Mouse (Mus musculus): ENCODE data around the gene Cbll1. TPM values are rescaled to one million over a fixed set of nuclear protein-coding genes. Genes with fewer than 3 reads are reported as not detected.

Gene Cbll1
- total and polyA plus RNA-seq, 2 experiments: 2.2 to 2.8 TPM

- no peak for TF ChIP-seq POLR2A (IDR thresholded peaks at IDR 0.05; ENCODE audit: extremely low read depth, insufficient read depth, low read length)
- no peak for TF ChIP-seq CTCF (IDR thresholded peaks at IDR 0.05; ENCODE audit: low read depth, low read length)
- WGBS: 89% methylated on average over 9 of the region's 9 CpGs
Measured at GRCm38 (mm10) chr12:31456271-31456670, 43.1 kb downstream of the Cbll1 start.

DNA sequence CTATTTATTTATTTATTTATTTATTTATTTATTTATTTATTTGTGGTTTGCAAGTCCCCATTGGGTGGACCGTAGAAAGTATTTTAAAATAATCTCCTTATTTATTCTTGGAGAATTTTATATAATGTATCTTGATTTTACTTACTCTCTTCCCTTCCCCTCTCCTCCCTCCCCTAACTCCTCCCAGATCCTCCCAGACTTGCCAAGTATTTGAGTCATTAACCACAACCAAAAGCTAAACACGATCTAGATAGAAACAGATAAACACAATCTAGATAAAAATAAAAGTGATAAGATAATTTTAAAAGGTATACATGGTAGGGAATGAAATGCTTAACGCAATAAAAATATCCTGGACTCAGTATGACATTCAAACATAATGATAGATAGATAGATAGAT lies 50.1 kb downstream of the Cbll1 start:
- no peaks in the 10 kb centered on the region for H3K36me3 ChIP-seq (ENCODE audit: control insufficient read depth, insufficient read depth, low read length)
- TF ChIP-seq CTCF (IDR thresholded peaks at IDR 0.05; ENCODE audit: low read depth, low read length) (no peak), POLR2A (IDR thresholded peaks at IDR 0.05; ENCODE audit: extremely low read depth, insufficient read depth, low read length) (no peak)
- no peak overlapping the region for H3K9ac ChIP-seq (ENCODE audit: low read depth, low read length)
- no peak for DNase-seq (ENCODE audit: extremely low read depth, low read depth, low spot score)
- no peaks in the 10 kb centered on the region for H3K4me1 ChIP-seq (ENCODE audit: control insufficient read depth, insufficient read depth, low read length)
- no peak overlapping the region for H3K27ac ChIP-seq (replicated peaks; ENCODE audit: insufficient read depth, low read depth, low read length)
- H3K4me3 ChIP-seq (ENCODE audit: insufficient read depth, low read depth, low read length): no peak overlapping the region
- peaks cover 11% of the 10 kb centered on the region; the same call in 1 of the 2 replicates for H3K27me3 ChIP-seq (ENCODE audit: control insufficient read depth, insufficient read depth, low read length)
- no peaks in the 10 kb centered on the region for H3K79me2 ChIP-seq (ENCODE audit: control insufficient read depth, insufficient read depth, low read length)
- WGBS: 84% methylated on average over 3 of the region's 3 CpGs

More at GRCm38 (mm10) chr12:31456271-31456670, 43.1 kb downstream of the Cbll1 start:
- no peaks in the 10 kb centered on the region for H3K79me2 ChIP-seq (ENCODE audit: control insufficient read depth, insufficient read depth, low read length)
- 0 out of 2 replicates have a peak, but pooled peaks cover 2% of the 10 kb centered on the region for H3K27me3 ChIP-seq (ENCODE audit: control insufficient read depth, insufficient read depth, low read length)
- no peaks in the 10 kb centered on the region for H3K4me1 ChIP-seq (ENCODE audit: control insufficient read depth, insufficient read depth, low read length)
- no peak for DNase-seq (ENCODE audit: extremely low read depth, low read depth, low spot score)
- H3K36me3 ChIP-seq (ENCODE audit: control insufficient read depth, insufficient read depth, low read length): no peaks in the 10 kb centered on the region
- H3K4me3 ChIP-seq (ENCODE audit: insufficient read depth, low read depth, low read length): no peak overlapping the region
- no peak overlapping the region for H3K27ac ChIP-seq (replicated peaks; ENCODE audit: insufficient read depth, low read depth, low read length)
- H3K9ac ChIP-seq (ENCODE audit: low read depth, low read length): no peak overlapping the region

- H3K27ac ChIP-seq (replicated peaks; ENCODE audit: insufficient read depth, low read depth, low read length): no peak overlapping the region
- 39% methylated on average over 6 of the region's 6 CpGs for WGBS
- DNase-seq (ENCODE audit: extremely low read depth, low read depth, low spot score): peak; percentile 26
Measured at GRCm38 (mm10) chr12:31444827-31445226, 54.6 kb downstream of the Cbll1 start.

GRCm38 (mm10) chr12:31444131-31444546 lies 55.3 kb downstream of the Cbll1 start:
- no peak overlapping the region for H3K27ac ChIP-seq (replicated peaks; ENCODE audit: insufficient read depth, low read depth, low read length)
- TF ChIP-seq CTCF (IDR thresholded peaks at IDR 0.05; ENCODE audit: low read depth, low read length) (no peak), POLR2A (IDR thresholded peaks at IDR 0.05; ENCODE audit: extremely low read depth, insufficient read depth, low read length) (no peak)
- no peak overlapping the region for H3K4me3 ChIP-seq (ENCODE audit: insufficient read depth, low read depth, low read length)
- no peaks in the 10 kb centered on the region for H3K79me2 ChIP-seq (ENCODE audit: control insufficient read depth, insufficient read depth, low read length)
- no peak overlapping the region for H3K9ac ChIP-seq (ENCODE audit: low read depth, low read length)
- no peaks in the 10 kb centered on the region for H3K4me1 ChIP-seq (ENCODE audit: control insufficient read depth, insufficient read depth, low read length)
- no peaks in the 10 kb centered on the region for H3K36me3 ChIP-seq (ENCODE audit: control insufficient read depth, insufficient read depth, low read length)
- no peak for DNase-seq (ENCODE audit: extremely low read depth, low read depth, low spot score)
- 2% methylated on average over 11 of the region's 11 CpGs for WGBS
- H3K27me3 ChIP-seq (ENCODE audit: control insufficient read depth, insufficient read depth, low read length): peaks cover 13% of the 10 kb centered on the region; the same call in 1 of the 2 replicates

More at GRCm38 (mm10) chr12:31444827-31445226, 54.6 kb downstream of the Cbll1 start:
- Histone ChIP-seq H3K27me3 (ENCODE audit: control insufficient read depth, insufficient read depth, low read length) (peaks cover 13% of the 10 kb centered on the region; the same call in 1 of the 2 replicates), H3K4me1 (ENCODE audit: control insufficient read depth, insufficient read depth, low read length) (no peaks in the 10 kb centered on the region), H3K36me3 (ENCODE audit: control insufficient read depth, insufficient read depth, low read length) (no peaks in the 10 kb centered on the region), H3K9ac (ENCODE audit: low read depth, low read length) (no peak overlapping the region), H3K79me2 (ENCODE audit: control insufficient read depth, insufficient read depth, low read length) (no peaks in the 10 kb centered on the region), H3K4me3 (ENCODE audit: insufficient read depth, low read depth, low read length) (no peak overlapping the region)
- TF ChIP-seq CTCF (IDR thresholded peaks at IDR 0.05; ENCODE audit: low read depth, low read length) (no peak), POLR2A (IDR thresholded peaks at IDR 0.05; ENCODE audit: extremely low read depth, insufficient read depth, low read length) (no peak)

DNA sequence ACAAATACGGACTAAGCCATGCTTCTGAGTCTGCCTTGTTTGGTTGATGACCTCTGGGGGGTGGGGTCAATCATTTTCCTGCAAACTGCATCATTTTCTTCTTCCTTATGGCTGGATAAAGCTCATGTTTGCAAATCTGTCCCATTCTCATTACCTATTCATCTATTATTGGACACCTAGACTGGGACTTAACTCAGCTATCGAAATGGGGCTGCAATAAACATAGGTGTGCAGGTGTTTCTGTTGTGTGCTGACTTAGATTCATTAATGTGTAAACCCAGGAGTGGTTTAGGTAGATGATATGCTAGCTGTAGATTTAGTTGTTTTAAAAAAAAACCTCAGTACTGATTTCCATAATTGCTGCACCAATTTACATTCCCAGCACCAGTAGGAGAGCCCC lies 59.8 kb downstream of the Cbll1 start:
- TF ChIP-seq CTCF (IDR thresholded peaks at IDR 0.05; ENCODE audit: low read depth, low read length): no peak
- no peak for TF ChIP-seq POLR2A (IDR thresholded peaks at IDR 0.05; ENCODE audit: extremely low read depth, insufficient read depth, low read length)
- H3K4me1 ChIP-seq (ENCODE audit: control insufficient read depth, insufficient read depth, low read length): no peaks in the 10 kb centered on the region
- no peaks in the 10 kb centered on the region for H3K36me3 ChIP-seq (ENCODE audit: control insufficient read depth, insufficient read depth, low read length)
- H3K27ac ChIP-seq (replicated peaks; ENCODE audit: insufficient read depth, low read depth, low read length): no peak overlapping the region
- no peak overlapping the region for H3K9ac ChIP-seq (ENCODE audit: low read depth, low read length)
- H3K27me3 ChIP-seq (ENCODE audit: control insufficient read depth, insufficient read depth, low read length): peaks cover 4% of the 10 kb centered on the region; the same call in 1 of the 2 replicates
- 79% methylated on average over 2 of the region's 2 CpGs for WGBS
- H3K79me2 ChIP-seq (ENCODE audit: control insufficient read depth, insufficient read depth, low read length): no peaks in the 10 kb centered on the region
- no peak for DNase-seq (ENCODE audit: extremely low read depth, low read depth, low spot score)
- no peak overlapping the region for H3K4me3 ChIP-seq (ENCODE audit: insufficient read depth, low read depth, low read length)

DNA sequence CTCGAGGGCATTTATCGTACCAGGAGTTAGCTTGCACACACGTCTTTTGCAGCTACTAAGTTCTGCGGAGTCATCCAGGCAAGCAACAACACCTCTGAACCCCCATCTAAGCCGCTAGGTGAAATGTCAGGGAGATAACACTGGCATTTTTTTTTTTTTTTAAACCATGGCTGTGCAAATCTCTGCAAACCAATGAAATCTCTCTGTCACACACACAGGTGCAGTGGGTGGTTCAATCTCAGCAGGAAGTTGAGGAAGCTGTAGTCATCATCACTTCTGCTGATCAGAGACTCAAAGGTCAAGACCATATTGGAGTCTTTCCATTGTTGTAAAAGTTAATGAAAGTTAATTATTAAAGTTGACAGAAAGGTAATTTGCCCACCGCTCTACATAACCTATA lies 61.6 kb downstream of the Cbll1 start:
- no peaks in the 10 kb centered on the region for H3K36me3 ChIP-seq (ENCODE audit: control insufficient read depth, insufficient read depth, low read length)
- no peak for DNase-seq (ENCODE audit: extremely low read depth, low read depth, low spot score)
- no peaks in the 10 kb centered on the region for H3K4me1 ChIP-seq (ENCODE audit: control insufficient read depth, insufficient read depth, low read length)
- H3K9ac ChIP-seq (ENCODE audit: low read depth, low read length): no peak overlapping the region
- 49% methylated on average over 6 of the region's 6 CpGs for WGBS
- H3K27ac ChIP-seq (replicated peaks; ENCODE audit: insufficient read depth, low read depth, low read length): no peak overlapping the region
- no peaks in the 10 kb centered on the region for H3K27me3 ChIP-seq (ENCODE audit: control insufficient read depth, insufficient read depth, low read length)
- TF ChIP-seq POLR2A (IDR thresholded peaks at IDR 0.05; ENCODE audit: extremely low read depth, insufficient read depth, low read length): no peak
- TF ChIP-seq CTCF (IDR thresholded peaks at IDR 0.05; ENCODE audit: low read depth, low read length): no peak
- H3K79me2 ChIP-seq (ENCODE audit: control insufficient read depth, insufficient read depth, low read length): no peaks in the 10 kb centered on the region
- no peak overlapping the region for H3K4me3 ChIP-seq (ENCODE audit: insufficient read depth, low read depth, low read length)

Other genes starting within 250 kb of the Cbll1 start
- 7.3 TPM in 2 replicates for gene Lamb1, start 234.4 kb downstream of the Cbll1 start, total RNA-seq (2014; rRNA removed)
- gene Lamb1, start 234.4 kb downstream of the Cbll1 start, polyA plus RNA-seq (2012; rRNA removed): 2.7 and 2.8 TPM in 2 replicates
- gene Dld, start 148.2 kb downstream of the Cbll1 start, total RNA-seq (2014; rRNA removed): 93.6 and 117 TPM in 2 replicates
- gene Dld, start 148.2 kb downstream of the Cbll1 start, polyA plus RNA-seq (2012; rRNA removed): 17.4 and 19.8 TPM in 2 replicates
- 0.37 TPM in 1 of 2 replicates, not detected in the other for gene Slc26a3, start 108.7 kb downstream of the Cbll1 start, total RNA-seq (2014; rRNA removed)
- gene Slc26a3, start 108.7 kb downstream of the Cbll1 start, polyA plus RNA-seq (2012; rRNA removed): 0.06 and 0.09 TPM in 2 replicates
- gene Slc26a4, start 60.4 kb upstream of the Cbll1 start, total RNA-seq (2014; rRNA removed): 0.20 and 0.92 TPM in 2 replicates
- gene Slc26a4, start 60.4 kb upstream of the Cbll1 start, polyA plus RNA-seq (2012; rRNA removed): 0.42 and 1.4 TPM in 2 replicates
- gene Bcap29, start 135.0 kb upstream of the Cbll1 start, total RNA-seq (2014; rRNA removed): 7.9 and 8.3 TPM in 2 replicates
- gene Bcap29, start 135.0 kb upstream of the Cbll1 start, polyA plus RNA-seq (2012; rRNA removed): 1.1 and 1.5 TPM in 2 replicates
- 3.1 and 3.2 TPM in 2 replicates for gene Dus4l, start 155.2 kb upstream of the Cbll1 start, total RNA-seq (2014; rRNA removed)
- gene Dus4l, start 155.2 kb upstream of the Cbll1 start, polyA plus RNA-seq (2012; rRNA removed): 2.0 TPM in 2 replicates
- 28.7 and 33.5 TPM in 2 replicates for gene Cog5, start 155.3 kb upstream of the Cbll1 start, total RNA-seq (2014; rRNA removed)
- gene Cog5, start 155.3 kb upstream of the Cbll1 start, polyA plus RNA-seq (2012; rRNA removed): 7.6 and 9.2 TPM in 2 replicates
- 0.13 TPM in 1 of 2 replicates, not detected in the other for gene Gpr22, start 214.3 kb upstream of the Cbll1 start, total RNA-seq (2014; rRNA removed)
- gene Gpr22, start 214.3 kb upstream of the Cbll1 start, polyA plus RNA-seq (2012; rRNA removed): not detected in 2 replicates